Mouse (Mus musculus) lung, adult 10 weeks (tissue): ENCODE measurements around the gene Zfp952. TPM values are rescaled to one million over a fixed set of nuclear protein-coding genes. Genes with fewer than 3 reads are reported as not detected.

Source experiments
- polyA plus RNA-seq: library from polyadenylated mRNA; stranded (reverse); fragments of 350-450 nt; fragmentation: Illumina TruSeq; extraction: RNeasy Lipid Tissue Mini Kit (QIAGEN cat#74804); gene quantifications from one replicate; pipeline ENCODE4 v1.2.3, GENCODE M21; 2014; ENCODE audit warnings: low read depth, low replicate concordance; ENCODE audit not compliant: insufficient read depth

Gene Zfp952
- 7.3 TPM for polyA plus RNA-seq

DNA sequence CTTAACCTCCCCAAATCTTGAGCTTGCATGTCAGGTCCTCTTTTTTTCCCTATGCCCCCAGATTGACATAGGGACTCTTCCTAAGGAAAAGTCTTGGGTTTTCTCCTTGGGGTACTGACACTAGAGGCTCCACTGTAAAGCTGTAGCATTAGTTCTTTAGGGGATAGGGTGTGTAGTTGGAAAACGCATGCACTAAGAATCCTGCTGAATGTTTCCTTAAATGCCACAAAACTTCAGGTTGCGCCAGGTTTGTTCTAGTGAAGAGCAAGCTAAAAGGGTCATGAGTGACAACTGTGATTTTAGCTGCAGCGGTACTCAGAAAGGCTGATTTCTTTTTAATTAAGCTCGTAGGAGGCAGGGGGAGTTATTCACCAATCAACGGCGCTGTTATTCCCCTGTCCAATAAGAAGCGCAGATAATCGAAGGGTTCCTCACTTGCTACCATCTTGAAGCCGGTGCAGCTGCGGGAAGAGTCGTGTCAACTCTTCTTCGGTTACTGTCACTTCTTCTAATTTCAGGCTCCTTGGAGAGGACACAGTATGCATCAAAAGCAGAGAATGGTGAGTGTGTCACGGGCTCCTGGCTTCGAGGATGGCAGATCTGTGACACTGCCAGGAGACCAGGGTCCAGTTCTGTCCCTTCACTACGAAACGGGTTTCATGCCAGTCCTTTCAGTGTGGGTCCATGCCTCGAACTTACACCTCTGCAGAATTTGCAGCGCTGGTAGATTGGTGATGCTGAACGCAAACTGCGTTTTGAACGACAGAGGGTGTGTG, at the start of gene Zfp952:
Gene Zfp952, plus strand, starts transcription at position 431 of the 776 bp plus-strand sequence.

DNA sequence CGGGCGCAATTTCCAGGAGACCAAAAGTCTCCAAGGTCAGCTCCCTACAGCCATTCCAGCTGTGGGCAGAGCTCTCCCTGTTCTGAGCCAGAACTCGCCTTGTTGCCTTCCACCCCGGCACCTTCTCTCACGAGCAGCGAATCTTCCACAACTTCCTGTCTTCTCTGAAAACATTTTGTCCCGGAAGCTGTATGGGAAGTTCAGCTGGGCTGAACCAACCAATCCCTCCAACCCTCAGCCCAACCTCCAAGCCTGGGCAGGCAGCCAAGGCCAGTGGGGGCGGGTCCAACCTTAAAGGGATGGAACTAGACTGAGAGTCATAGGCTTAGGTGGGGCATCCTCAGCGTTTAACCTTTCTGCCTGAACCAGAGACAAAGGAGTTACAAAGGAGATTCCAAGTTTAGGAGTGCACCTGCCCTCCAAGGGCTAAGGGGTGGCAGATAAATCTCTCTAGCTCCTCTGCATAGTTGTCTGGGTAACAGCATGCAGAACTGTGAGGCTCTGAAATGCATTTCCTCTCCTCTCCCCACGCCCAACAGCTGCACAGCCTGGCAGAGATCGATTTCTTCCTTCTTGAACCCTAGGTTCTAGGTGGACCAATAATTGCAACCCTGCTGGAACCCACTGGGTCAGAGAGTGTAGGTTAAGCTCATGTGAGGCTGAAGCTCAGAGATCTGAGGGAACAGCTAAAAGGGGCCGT, 45.6 kb upstream of the Zfp952 start, which contains the start of gene Cyp4f13:
Gene Cyp4f13, minus strand, starts transcription at position 188 of the 700 bp plus-strand sequence.

DNA sequence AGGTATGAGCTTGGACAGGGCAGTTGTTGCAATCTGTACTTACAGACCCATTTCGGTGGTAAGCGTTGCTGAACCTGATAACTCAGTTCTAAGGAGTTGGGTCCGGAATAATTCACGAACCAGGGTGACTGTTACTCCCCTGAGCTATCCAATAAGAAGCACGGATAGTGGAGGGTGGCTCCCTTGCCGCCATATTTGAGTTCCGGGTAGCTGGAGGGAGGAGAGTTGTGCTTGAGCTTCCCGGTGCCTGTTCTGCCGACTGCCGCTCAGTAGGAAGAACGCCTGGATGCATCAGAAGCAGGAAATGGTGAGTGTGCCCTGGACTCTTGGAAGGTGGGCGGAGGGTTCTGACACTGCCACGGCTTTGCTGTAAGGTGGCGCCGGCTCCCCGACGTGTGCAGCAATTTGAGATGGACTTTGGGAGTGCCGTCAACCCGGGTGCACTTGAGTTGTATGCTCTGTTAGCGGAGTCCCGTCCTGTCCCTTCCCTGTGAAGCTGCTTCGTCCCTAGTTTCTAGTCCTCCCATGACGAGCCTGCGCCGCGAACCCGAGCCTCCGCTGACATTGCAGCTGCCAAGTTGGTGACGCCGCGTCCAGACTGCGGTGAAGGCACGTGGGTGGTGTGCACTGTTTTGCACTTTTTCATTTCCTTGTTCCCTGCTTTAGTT, 27.2 kb upstream of the Zfp952 start, which contains the start of gene Zfp472:
Gene Zfp472, plus strand, starts transcription at position 192 of the 668 bp plus-strand sequence.

DNA sequence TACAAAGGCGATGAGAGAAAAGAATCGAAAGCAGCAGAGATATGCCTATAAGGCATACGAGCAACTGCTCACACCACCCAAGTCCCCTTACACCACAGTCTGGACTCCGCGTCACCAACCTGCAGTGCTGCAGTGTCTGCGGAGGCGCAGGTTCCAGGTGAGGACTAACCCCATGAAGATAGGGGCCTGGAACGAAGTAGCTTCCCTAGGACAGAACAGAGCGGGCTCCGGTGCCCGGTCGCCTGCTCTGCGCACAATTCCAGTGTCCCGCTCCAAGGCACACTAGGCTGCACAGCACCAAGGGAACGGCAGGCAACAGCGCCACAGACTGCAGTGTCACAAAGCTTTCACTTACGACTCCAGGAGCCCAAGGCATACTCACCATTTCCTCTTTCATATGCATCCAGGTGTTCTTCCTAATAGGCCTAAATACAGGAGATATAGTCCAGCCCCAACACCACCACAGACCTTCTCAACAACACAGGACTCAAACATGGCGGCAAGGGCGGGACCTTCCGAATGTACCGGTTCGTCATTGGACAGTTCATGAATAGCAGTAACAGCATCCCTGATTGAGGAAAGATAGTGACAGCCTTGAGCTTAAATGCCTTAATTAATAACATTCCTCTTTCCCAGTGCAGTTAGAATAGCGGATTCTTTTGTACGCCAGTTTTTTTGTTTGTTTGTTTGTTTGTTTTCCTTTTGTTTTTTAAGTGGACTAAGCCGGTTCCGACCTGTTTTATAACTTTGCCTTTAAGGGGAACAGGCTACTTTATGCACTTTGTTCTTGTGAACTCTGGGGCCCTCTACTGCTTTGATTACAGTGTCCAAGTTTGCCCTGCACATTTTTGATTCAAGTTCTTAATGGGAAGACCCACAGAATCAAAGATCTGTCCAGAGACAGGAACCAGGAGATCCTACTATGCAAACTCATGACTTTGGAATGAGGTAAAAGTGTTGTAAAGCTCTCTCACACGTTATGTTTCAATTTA, 40.3 kb downstream of the Zfp952 start, which contains the start of gene Zfp763:
Gene Zfp763, minus strand, starts transcription at position 503 of the 992 bp plus-strand sequence.

Other genes starting within 250 kb of the Zfp952 start
- gene Zfp871, start 204.8 kb upstream of the Zfp952 start, polyA plus RNA-seq: 5.5 TPM
- gene Zfp811, start 183.2 kb upstream of the Zfp952 start, polyA plus RNA-seq: 0.34 TPM
- gene Zfp799, start 162.9 kb upstream of the Zfp952 start, polyA plus RNA-seq: 1.4 TPM
- gene Zfp870, start 101.5 kb upstream of the Zfp952 start, polyA plus RNA-seq: 2.5 TPM
- not detected for gene Cyp4f14, start 75.8 kb upstream of the Zfp952 start, polyA plus RNA-seq
- gene Cyp4f13, start 45.7 kb upstream of the Zfp952 start, polyA plus RNA-seq: 21.3 TPM
- gene Zfp472, start 27.3 kb upstream of the Zfp952 start, polyA plus RNA-seq: 6.2 TPM
- 4.0 TPM for gene Zfp763, start 40.3 kb downstream of the Zfp952 start, polyA plus RNA-seq
- not detected for gene 4921501E09Rik, start 74.9 kb downstream of the Zfp952 start, polyA plus RNA-seq
- 3.2 TPM for gene Zfp563, start 96.2 kb downstream of the Zfp952 start, polyA plus RNA-seq
- gene Morc2b, start 146.6 kb downstream of the Zfp952 start, polyA plus RNA-seq: not detected
- not detected for gene Olfr55, start 175.3 kb downstream of the Zfp952 start, polyA plus RNA-seq
- not detected for gene Olfr239, start 198.2 kb downstream of the Zfp952 start, polyA plus RNA-seq
- gene Olfr1564, start 228.6 kb downstream of the Zfp952 start, polyA plus RNA-seq: 0.08 TPM